Mouse (Mus musculus) limb, embryonic 11.5 days (tissue): ENCODE results near the gene Ntn1. TPM values are rescaled to one million over a fixed set of nuclear protein-coding genes. Genes with fewer than 3 reads are reported as not detected.

ENCODE experiments used
- ATAC-seq: fragments of 200-750 bp; cut with Nextera tagmentation; 2 replicates; pipeline ENCODE4 v1.8.0; 2017; ENCODE audit warnings: low read depth; ENCODE audit not compliant: insufficient number of reproducible peaks, low FRiP score, low TSS enrichment
- DNase-seq: peaks from one replicate; pipeline ENCODE4 v3.0.0-alpha.2; 2015; ENCODE audit warnings: low spot score
- H3K27ac ChIP-seq: fragments of 300-500 bp; sonication (generic); replicated peaks from 2 replicates; pipeline ENCODE4 v1.5.1; 2014; ENCODE audit warnings: low read depth, mild to moderate bottlenecking, low read length
- H3K27me3 ChIP-seq: fragments of 300-500 bp; sonication (generic); 2 replicates; pipeline ENCODE4 v1.6.1; 2014; ENCODE audit warnings: mild to moderate bottlenecking, low read length, mixed read lengths; ENCODE audit not compliant: control insufficient read depth, insufficient read depth
- H3K36me3 ChIP-seq: fragments of 300-500 bp; sonication (generic); 2 replicates; pipeline ENCODE4 v1.6.1; 2014; ENCODE audit warnings: mild to moderate bottlenecking, low read length, moderate library complexity, mixed read lengths; ENCODE audit not compliant: control insufficient read depth, insufficient read depth
- H3K4me1 ChIP-seq: fragments of 300-500 bp; sonication (generic); 2 replicates; pipeline ENCODE4 v1.6.1; 2014; ENCODE audit warnings: low read length, mixed read lengths; ENCODE audit not compliant: control insufficient read depth, insufficient read depth
- H3K4me2 ChIP-seq: fragments of 300-500 bp; sonication (generic); 2 replicates; pipeline ENCODE4 v1.6.1; 2014; ENCODE audit warnings: low read depth, mild to moderate bottlenecking, moderate library complexity; ENCODE audit not compliant: severe bottlenecking
- H3K4me3 ChIP-seq: fragments of 300-500 bp; sonication (generic); 2 replicates; pipeline ENCODE4 v1.5.1; 2014; ENCODE audit warnings: low read depth, low read length
- H3K9ac ChIP-seq: fragments of 300-500 bp; sonication (generic); 2 replicates; pipeline ENCODE4 v1.6.1; 2014; ENCODE audit warnings: mild to moderate bottlenecking, low read length
- H3K9me3 ChIP-seq: fragments of 300-500 bp; sonication (generic); 2 replicates; pipeline ENCODE4 v1.6.1; 2016; ENCODE audit warnings: low read length; ENCODE audit not compliant: control insufficient read depth
- WGBS: fragments of 180-500 bp; shearing (Covaris S2); extraction: QIAGEN DNeasy Blood & Tissue Kit; methylation state at CpG from one replicate; pipeline ENCODE4 v1.1.7; 2014; 5-methylcytosine and 5-hydroxymethylcytosine counted together
- polyA plus RNA-seq: library from polyadenylated mRNA; unstranded; fragments of >200 nt; fragmentation: Nextera tagmentation; extraction: Ambion mirVana; gene quantifications from 2 replicates; pipeline ENCODE4 v1.2.1, GENCODE M21; 2014

Ntn1 gene
- polyA plus RNA-seq, 1 experiment from 2014 or later: 3.3 TPM

DNA sequence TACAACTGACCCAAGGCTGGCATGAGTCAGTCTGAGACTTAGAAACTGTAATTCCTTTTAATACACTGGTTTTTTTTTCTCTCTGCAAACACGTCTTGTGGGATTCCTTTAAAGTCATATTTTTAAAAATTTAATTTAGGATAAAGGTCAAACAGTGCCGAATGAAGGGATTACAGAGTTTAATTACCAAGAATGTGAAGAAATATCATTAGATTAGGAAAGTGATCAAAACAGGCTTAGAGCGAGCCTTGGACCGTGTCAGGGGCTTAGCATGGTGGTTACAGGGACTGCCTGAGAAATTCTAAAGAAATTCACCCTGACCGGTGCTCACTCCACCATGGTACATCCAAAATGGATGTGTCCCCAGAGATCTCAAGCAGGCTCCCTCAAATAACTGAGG, 57.9 kb downstream of the Ntn1 start:
- ATAC-seq: no peak
- H3K36me3 ChIP-seq: no peaks in the 10 kb centered on the region
- H3K27me3 ChIP-seq: no peaks in the 10 kb centered on the region
- no peak overlapping the region for H3K4me3 ChIP-seq
- H3K27ac ChIP-seq: no peak overlapping the region
- WGBS: 88% methylated on average over 5 of the region's 5 CpGs
- H3K9me3 ChIP-seq: no peaks in the 10 kb centered on the region
- no peak for DNase-seq
- no peak overlapping the region for H3K9ac ChIP-seq
- H3K4me1 ChIP-seq: no peaks in the 10 kb centered on the region
- no peak overlapping the region for H3K4me2 ChIP-seq

DNA sequence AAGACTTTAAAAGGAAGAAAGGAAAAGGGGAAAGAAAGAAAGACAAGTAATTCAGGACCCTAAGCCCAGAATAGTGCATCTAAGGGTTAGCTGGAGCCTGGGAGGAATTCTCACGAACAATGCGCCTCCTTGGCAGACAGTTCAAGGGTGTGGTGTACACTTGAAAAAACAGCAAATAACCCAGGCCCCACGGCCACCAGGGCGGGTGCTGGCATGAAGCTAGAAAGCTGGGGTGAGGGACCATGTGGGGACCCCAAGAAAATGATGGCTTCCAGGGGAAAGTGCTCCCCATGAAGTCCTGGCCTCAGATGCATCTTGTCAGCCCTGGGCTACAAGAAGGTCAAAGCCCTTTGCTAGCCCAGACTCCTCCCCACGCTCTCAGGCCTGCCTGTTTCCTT, 58.6 kb downstream of the Ntn1 start:
- H3K9me3 ChIP-seq: no peaks in the 10 kb centered on the region
- DNase-seq: no peak
- H3K36me3 ChIP-seq: no peaks in the 10 kb centered on the region
- WGBS: 87% methylated on average over 5 of the region's 5 CpGs
- H3K4me2 ChIP-seq: no peak overlapping the region
- no peak overlapping the region for H3K27ac ChIP-seq
- no peaks in the 10 kb centered on the region for H3K27me3 ChIP-seq
- no peak for ATAC-seq
- H3K4me3 ChIP-seq: no peak overlapping the region
- no peaks in the 10 kb centered on the region for H3K4me1 ChIP-seq
- no peak overlapping the region for H3K9ac ChIP-seq

DNA sequence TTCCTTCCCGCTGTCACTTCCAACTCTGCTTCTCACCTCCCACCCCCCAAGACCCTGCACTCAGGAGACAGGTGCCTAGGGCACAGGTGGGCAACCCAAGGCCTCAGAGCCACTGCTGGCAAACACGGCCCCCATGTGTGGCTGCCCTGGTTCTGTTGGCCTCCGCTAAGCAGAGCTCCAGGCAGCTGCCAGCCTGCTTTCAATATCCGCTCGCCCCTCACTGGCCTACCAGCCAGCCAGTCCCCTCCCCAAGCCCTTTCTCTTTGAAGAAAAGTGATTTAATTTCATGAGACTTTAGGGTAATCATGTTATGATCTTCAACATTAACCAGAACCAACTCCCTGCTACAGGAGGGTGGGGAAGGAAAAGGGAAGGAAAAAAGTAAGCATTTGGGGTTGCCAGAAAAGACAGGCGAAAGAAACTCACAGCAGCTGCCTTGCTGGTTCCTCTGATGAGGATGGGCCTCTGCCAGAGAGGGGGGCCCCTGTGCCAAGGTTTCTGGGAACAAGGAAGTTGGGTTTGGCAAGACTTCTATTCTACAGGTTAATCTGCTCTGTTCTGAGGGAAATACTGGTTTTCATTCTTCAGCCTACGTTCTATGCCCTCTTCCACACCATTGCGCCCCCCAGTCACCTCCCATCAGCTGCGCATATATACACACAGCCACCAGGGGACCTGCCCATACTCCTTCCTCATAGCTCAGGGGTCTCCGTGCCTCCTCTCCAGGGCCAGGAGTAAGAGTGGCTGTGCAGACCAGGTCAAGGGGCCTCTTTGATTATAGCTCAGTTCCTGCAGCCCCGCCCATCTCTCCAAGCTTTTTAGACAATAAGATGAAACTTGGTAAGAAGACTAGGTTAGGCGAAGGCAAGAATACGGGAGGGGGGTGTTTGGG, 59.3 kb downstream of the Ntn1 start:
- no peaks in the 10 kb centered on the region for H3K4me1 ChIP-seq

DNA sequence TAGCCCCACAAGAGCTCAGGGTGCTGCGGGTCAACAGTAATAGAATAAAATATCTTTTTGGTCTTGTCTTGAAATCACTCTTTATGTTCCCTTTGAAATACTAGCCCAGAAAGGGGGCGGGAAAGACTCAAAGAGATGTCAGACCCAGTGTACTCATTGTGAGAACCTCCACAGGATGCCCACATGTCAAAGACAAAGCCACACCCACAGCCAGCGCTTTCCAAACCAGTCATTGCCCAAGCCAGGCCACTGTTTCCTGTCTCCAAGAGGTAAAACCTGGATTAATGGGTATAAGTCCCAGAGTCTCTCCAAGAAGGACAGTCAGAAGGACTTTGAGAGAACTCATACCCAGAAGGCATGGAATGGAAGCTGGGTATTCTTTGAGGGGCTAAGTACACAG, 60.3 kb downstream of the Ntn1 start:
- WGBS: 90% methylated on average over 3 of the region's 3 CpGs
- H3K27me3 ChIP-seq: no peaks in the 10 kb centered on the region

More for the DNA sequence above, 59.3 kb downstream of the Ntn1 start:
- Histone ChIP-seq H3K27ac (no peak overlapping the region), H3K9ac (no peak overlapping the region), H3K27me3 (no peaks in the 10 kb centered on the region), H3K4me3 (no peak overlapping the region), H3K36me3 (no peaks in the 10 kb centered on the region), H3K4me2 (no peak overlapping the region), H3K9me3 (no peaks in the 10 kb centered on the region)
- DNase-seq (no peak), ATAC-seq (no peak)
- WGBS: 76% methylated on average over 13 of the region's 13 CpGs

DNA sequence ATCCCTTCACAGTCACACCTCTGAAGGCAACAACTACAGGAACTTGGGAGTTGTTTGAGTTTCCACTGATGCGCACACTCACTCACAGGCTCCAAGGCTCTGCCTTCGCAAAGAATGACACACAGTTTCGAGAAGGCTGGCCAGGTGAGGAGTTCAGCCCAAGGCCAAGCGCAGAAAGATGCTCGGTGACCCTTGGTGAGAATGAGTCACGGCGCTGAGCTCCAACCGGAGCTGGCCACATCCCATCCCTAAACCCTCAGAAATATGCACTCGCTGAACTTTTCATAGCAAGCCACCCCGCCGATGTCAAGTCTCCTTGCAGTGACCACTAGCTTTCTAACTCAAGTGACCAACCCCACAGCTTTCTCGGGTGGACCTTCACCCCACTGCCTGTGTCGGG, 60.8 kb downstream of the Ntn1 start:
- Histone ChIP-seq H3K27ac (no peak overlapping the region), H3K27me3 (no peaks in the 10 kb centered on the region), H3K4me2 (no peak overlapping the region), H3K4me1 (no peaks in the 10 kb centered on the region), H3K9me3 (no peaks in the 10 kb centered on the region), H3K4me3 (no peak overlapping the region), H3K36me3 (no peaks in the 10 kb centered on the region), H3K9ac (no peak overlapping the region)
- DNase-seq (no peak), ATAC-seq (no peak)
- 96% methylated on average over 13 of the region's 13 CpGs for WGBS

More for the DNA sequence above, 60.3 kb downstream of the Ntn1 start:
- Histone ChIP-seq H3K4me3 (no peak overlapping the region), H3K27ac (no peak overlapping the region), H3K4me1 (no peaks in the 10 kb centered on the region), H3K9me3 (no peaks in the 10 kb centered on the region), H3K9ac (no peak overlapping the region), H3K36me3 (no peaks in the 10 kb centered on the region), H3K4me2 (no peak overlapping the region)
- DNase-seq (no peak), ATAC-seq (no peak)

DNA sequence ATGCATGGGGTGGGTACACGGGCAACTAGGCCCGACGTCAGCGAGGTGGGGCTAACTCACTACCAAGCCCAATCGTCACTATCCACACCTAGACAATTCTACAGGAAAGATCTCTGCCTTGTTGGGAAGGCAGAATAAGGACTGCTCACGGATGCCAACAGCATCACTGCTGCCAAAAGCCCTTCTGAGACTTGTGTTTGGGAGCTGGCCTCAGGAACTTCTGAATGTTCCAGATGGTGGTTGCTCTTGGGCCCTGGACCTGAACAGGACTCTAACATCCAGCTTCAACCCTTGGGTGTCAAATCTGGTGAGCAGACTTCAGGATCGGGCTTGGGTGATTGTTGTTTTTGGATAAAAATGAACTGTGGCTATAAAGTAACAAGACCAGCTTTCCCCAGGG, 61.3 kb downstream of the Ntn1 start:
- Histone ChIP-seq H3K9me3 (no peaks in the 10 kb centered on the region), H3K36me3 (no peaks in the 10 kb centered on the region), H3K4me1 (no peaks in the 10 kb centered on the region), H3K4me3 (no peak overlapping the region), H3K27me3 (no peaks in the 10 kb centered on the region), H3K4me2 (no peak overlapping the region), H3K27ac (no peak overlapping the region), H3K9ac (no peak overlapping the region)
- 96% methylated on average over 7 of the region's 7 CpGs for WGBS
- ATAC-seq: no peak
- DNase-seq: no peak

DNA sequence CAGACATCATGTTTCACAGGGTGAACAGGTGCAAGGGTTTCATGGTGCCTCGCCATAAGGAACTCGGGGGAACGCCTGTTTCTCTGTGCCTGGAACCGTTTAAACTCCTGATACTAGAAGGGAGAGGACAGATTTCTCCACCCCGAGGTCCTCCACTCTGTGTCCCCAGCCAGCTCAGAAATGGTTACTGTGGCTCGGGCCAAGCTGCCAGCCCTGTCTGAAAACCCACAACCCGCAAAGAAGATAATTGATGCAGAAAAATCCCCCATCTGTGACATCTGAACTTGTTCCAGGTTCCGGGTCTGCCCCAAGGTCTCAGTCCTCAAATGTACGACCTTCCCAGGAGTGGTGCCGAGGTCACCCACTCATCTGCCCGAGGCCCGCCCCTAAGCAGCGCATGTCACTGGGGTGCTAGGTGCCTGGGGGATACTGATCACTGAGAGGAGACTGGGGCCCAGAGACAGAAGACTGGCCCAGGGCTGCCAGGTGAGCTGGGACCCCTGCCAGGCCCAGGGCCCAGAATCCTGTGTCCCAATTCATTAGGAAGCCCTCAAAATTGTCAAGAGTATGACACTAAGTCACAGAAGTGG, 68.9 kb downstream of the Ntn1 start:
- Histone ChIP-seq H3K27ac (no peak overlapping the region), H3K36me3 (no peaks in the 10 kb centered on the region), H3K9ac (no peak overlapping the region), H3K4me2 (no peak overlapping the region), H3K4me3 (no peak overlapping the region), H3K4me1 (no peaks in the 10 kb centered on the region), H3K27me3 (no peaks in the 10 kb centered on the region), H3K9me3 (no peaks in the 10 kb centered on the region)
- ATAC-seq (no peak), DNase-seq (no peak)
- WGBS: 72% methylated on average over 13 of the region's 13 CpGs

DNA sequence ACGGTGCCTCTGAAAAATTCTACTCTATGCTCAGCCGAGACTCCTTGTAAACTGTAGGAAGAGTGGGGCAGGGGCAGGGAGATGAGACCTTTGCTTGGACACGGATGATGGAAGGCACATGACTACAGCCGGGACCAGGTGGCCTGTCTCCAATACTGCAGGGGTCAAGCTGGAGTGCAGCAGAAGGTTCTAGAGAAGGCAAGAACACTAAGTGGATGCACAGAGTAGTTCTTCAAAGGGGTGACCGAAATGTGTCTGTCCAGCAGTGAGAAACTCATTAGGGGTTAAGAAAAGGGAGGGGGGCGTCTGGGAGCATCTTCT, 69.5 kb downstream of the Ntn1 start:
- H3K27ac ChIP-seq: no peak overlapping the region
- no peak overlapping the region for H3K9ac ChIP-seq
- H3K36me3 ChIP-seq: no peaks in the 10 kb centered on the region
- 66% methylated on average over 6 of the region's 6 CpGs for WGBS
- H3K27me3 ChIP-seq: no peaks in the 10 kb centered on the region
- no peak overlapping the region for H3K4me3 ChIP-seq
- no peaks in the 10 kb centered on the region for H3K9me3 ChIP-seq
- no peak for DNase-seq
- ATAC-seq: no peak
- no peaks in the 10 kb centered on the region for H3K4me1 ChIP-seq
- no peak overlapping the region for H3K4me2 ChIP-seq
